Mouse (Mus musculus) embryonic facial prominence, embryonic 11.5 days (tissue): ENCODE measurements around the gene Ttc25. TPM values are rescaled to one million over a fixed set of nuclear protein-coding genes. Genes with fewer than 3 reads are reported as not detected.
"Not testable (repeated sequence)": the region's sequence is repeated elsewhere in the genome, so short reads cannot be mapped to it uniquely, and the experiment has no call there.

Experiments
- ATAC-seq: fragments of 200-750 bp; cut with Nextera tagmentation; replicated peaks from 2 replicates; pipeline ENCODE4 v1.8.0; 2017; ENCODE audit warnings: low read depth; ENCODE audit not compliant: insufficient number of reproducible peaks, low FRiP score, low TSS enrichment
- DNase-seq: peaks from one replicate; pipeline ENCODE4 v3.0.0-alpha.2; 2015; ENCODE audit warnings: low spot score
- H3K27ac ChIP-seq: fragments of 300-500 bp; sonication (generic); replicated peaks from 2 replicates; pipeline ENCODE4 v1.5.1; 2014; ENCODE audit warnings: mild to moderate bottlenecking, low read depth, low read length, control low read depth
- H3K27me3 ChIP-seq: fragments of 300-500 bp; sonication (generic); 2 replicates; pipeline ENCODE4 v1.6.1; 2014; ENCODE audit warnings: mild to moderate bottlenecking, low read length, moderate library complexity, mixed read lengths; ENCODE audit not compliant: control insufficient read depth, insufficient read depth
- H3K36me3 ChIP-seq: fragments of 300-500 bp; sonication (generic); replicated peaks from 2 replicates; pipeline ENCODE4 v1.6.1; 2014; ENCODE audit warnings: low read depth, mild to moderate bottlenecking, low read length, moderate library complexity, mixed read lengths; ENCODE audit not compliant: control insufficient read depth, insufficient read depth
- H3K4me1 ChIP-seq: fragments of 300-500 bp; sonication (generic); 2 replicates; pipeline ENCODE4 v1.6.1; 2014; ENCODE audit warnings: low read length, mixed read lengths; ENCODE audit not compliant: control insufficient read depth, insufficient read depth
- H3K4me2 ChIP-seq: fragments of 300-500 bp; sonication (generic); 2 replicates; pipeline ENCODE4 v1.6.1; 2014; ENCODE audit warnings: low read depth, mild to moderate bottlenecking, control low read depth, low read length, moderate library complexity
- H3K4me3 ChIP-seq: fragments of 300-500 bp; sonication (generic); 2 replicates; pipeline ENCODE4 v1.5.1; 2014; ENCODE audit warnings: low read depth, low read length, control low read depth
- H3K9ac ChIP-seq: fragments of 300-500 bp; sonication (generic); replicated peaks from 2 replicates; pipeline ENCODE4 v1.6.1; 2014; ENCODE audit warnings: mild to moderate bottlenecking, control low read depth, low read length
- H3K9me3 ChIP-seq: fragments of 300-500 bp; sonication (generic); replicated peaks from 2 replicates; pipeline ENCODE4 v1.6.1; 2016; ENCODE audit warnings: mild to moderate bottlenecking, low read length, inconsistent platforms, mixed read lengths; ENCODE audit not compliant: control insufficient read depth
- WGBS: fragments of 180-500 bp; shearing (Covaris S2); extraction: QIAGEN DNeasy Blood & Tissue Kit; methylation state at CpG from one replicate; pipeline ENCODE4 v1.1.7; 2014; 5-methylcytosine and 5-hydroxymethylcytosine counted together
- polyA plus RNA-seq: library from polyadenylated mRNA; unstranded; fragments of >200 nt; fragmentation: Nextera tagmentation; extraction: Ambion mirVana; gene quantifications from 2 replicates; pipeline ENCODE4 v1.2.1, GENCODE M21; 2014

The Ttc25 gene
- polyA plus RNA-seq, 1 experiment from 2014 or later = 1.4 TPM

DNA sequence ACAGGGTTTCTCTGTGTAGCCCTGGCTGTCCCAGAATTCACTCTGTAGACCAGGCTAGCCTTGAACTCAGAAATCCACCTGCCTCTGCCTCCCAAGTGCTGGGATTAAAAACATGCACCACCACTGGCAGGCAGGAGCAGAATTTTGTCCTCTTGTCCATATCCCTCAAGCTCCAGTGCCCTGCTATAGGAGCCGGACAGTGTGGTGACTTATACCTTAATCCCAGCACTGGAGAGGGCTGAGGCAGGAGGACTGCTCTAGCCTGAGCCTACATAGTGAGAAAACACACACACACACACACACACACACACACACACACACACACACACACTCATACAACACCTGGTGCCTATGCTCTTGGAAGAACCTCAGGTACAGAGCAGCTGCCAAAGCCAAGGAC is 37.0 kb downstream of the Ttc25 start:
- not testable (repeated sequence) for H3K4me3 ChIP-seq, H3K27me3 ChIP-seq, H3K27ac ChIP-seq, ATAC-seq, H3K4me1 ChIP-seq, DNase-seq, H3K9ac ChIP-seq, H3K9me3 ChIP-seq, H3K4me2 ChIP-seq
- WGBS = 95% methylated on average over 1 of the region's 1 CpGs
- peaks cover 23% of the 10 kb centered on the region for H3K36me3 ChIP-seq

DNA sequence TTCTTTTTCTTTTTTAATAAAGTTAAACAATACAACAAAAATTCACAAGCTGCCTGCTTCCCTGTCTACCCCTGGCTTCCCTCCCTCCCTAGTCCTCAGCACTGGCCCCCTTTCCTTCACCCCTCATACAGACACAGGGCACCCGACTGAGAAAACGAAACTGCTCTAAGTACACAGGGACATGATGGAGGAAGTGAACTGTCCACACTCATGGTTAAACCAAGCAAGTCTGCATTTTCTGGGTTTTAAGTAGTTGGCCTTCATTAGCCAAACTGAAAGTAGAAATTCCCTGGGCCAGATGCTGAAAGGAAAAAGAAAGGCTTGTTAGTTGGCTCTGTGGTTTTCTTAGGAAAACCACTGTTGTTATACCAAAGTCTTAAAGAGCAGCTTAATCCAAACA is 37.4 kb downstream of the Ttc25 start:
- no peak overlapping the region for H3K27ac ChIP-seq
- no peaks in the 10 kb centered on the region for H3K4me1 ChIP-seq
- DNase-seq = no peak
- H3K36me3 ChIP-seq = peaks cover 27% of the 10 kb centered on the region
- H3K9me3 ChIP-seq = no peaks in the 10 kb centered on the region
- H3K27me3 ChIP-seq = no peaks in the 10 kb centered on the region
- 95% methylated on average over 2 of the region's 2 CpGs for WGBS
- no peak overlapping the region for H3K4me2 ChIP-seq
- ATAC-seq = no peak
- no peak overlapping the region for H3K4me3 ChIP-seq
- no peak overlapping the region for H3K9ac ChIP-seq

DNA sequence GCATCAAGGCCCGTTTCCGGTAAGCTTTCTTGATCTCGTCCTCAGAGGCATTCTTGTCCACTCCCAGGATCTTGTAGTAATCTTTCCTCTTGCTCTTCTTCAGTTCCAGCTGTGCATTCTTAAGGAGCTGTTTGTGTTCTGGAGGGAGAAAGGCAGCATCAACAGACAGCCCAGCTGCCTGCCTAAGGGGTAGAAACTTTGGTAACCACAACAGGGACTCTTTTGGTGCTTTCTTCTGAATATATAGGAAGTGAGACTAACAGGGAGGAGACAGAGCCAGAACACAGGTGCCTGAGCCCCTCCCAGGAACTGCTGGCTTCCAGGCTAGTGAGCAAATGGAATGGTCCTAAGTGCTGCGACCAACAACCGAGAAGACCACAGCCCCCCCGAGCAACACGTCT is 39.2 kb downstream of the Ttc25 start:
- H3K36me3 ChIP-seq = peaks cover 32% of the 10 kb centered on the region
- H3K9ac ChIP-seq = no peak overlapping the region
- H3K4me2 ChIP-seq = no peak overlapping the region
- no peaks in the 10 kb centered on the region for H3K27me3 ChIP-seq
- no peak overlapping the region for H3K4me3 ChIP-seq
- no peaks in the 10 kb centered on the region for H3K4me1 ChIP-seq
- no peaks in the 10 kb centered on the region for H3K9me3 ChIP-seq
- ATAC-seq = no peak
- DNase-seq = no peak
- 88% methylated on average over 7 of the region's 7 CpGs for WGBS
- no peak overlapping the region for H3K27ac ChIP-seq

GRCm38 (mm10) chr11:100585148-100585547 is 39.7 kb downstream of the Ttc25 start:
- no peak overlapping the region for H3K27ac ChIP-seq
- H3K4me1 ChIP-seq = no peaks in the 10 kb centered on the region
- 94% methylated on average over 3 of the region's 3 CpGs for WGBS
- H3K9me3 ChIP-seq = no peaks in the 10 kb centered on the region
- no peak overlapping the region for H3K9ac ChIP-seq
- no peak for ATAC-seq
- H3K4me3 ChIP-seq = no peak overlapping the region
- H3K36me3 ChIP-seq = peaks cover 32% of the 10 kb centered on the region
- no peak for DNase-seq
- H3K4me2 ChIP-seq = no peak overlapping the region
- H3K27me3 ChIP-seq = no peaks in the 10 kb centered on the region

- Histone ChIP-seq H3K9me3 (no peaks in the 10 kb centered on the region), H3K27me3 (no peaks in the 10 kb centered on the region), H3K4me3 (no peak overlapping the region), H3K27ac (no peak overlapping the region), H3K4me2 (no peak overlapping the region), H3K9ac (no peak overlapping the region), H3K36me3 (peaks cover 33% of the 10 kb centered on the region), H3K4me1 (no peaks in the 10 kb centered on the region)
- DNase-seq = no peak
- 92% methylated on average over 2 of the region's 2 CpGs for WGBS
- no peak for ATAC-seq
These were observed 43.1 kb downstream of the Ttc25 start for GRCm38 (mm10) chr11:100588462-100588861.

GRCm38 (mm10) chr11:100592346-100593046 is 47.1 kb downstream of the Ttc25 start:
- Histone ChIP-seq H3K9ac (no peak overlapping the region), H3K27me3 (no peaks in the 10 kb centered on the region), H3K27ac (no peak overlapping the region), H3K4me1 (no peaks in the 10 kb centered on the region), H3K9me3 (no peaks in the 10 kb centered on the region), H3K4me3 (no peak overlapping the region), H3K4me2 (no peak overlapping the region), H3K36me3 (peaks cover 26% of the 10 kb centered on the region)
- WGBS = 85% methylated on average over 11 of the region's 11 CpGs
- DNase-seq (no peak), ATAC-seq (no peak)

GRCm38 (mm10) chr11:100594608-100595007 is 49.2 kb downstream of the Ttc25 start:
- WGBS = 88% methylated on average over 7 of the region's 7 CpGs
- Histone ChIP-seq H3K4me1 (no peaks in the 10 kb centered on the region), H3K4me2 (no peak overlapping the region), H3K9ac (no peak overlapping the region), H3K9me3 (no peaks in the 10 kb centered on the region), H3K27ac (no peak overlapping the region), H3K36me3 (peaks cover 25% of the 10 kb centered on the region), H3K4me3 (no peak overlapping the region), H3K27me3 (no peaks in the 10 kb centered on the region)
- DNase-seq (no peak), ATAC-seq (no peak)

- Histone ChIP-seq H3K9me3 (no peaks in the 10 kb centered on the region), H3K4me1 (no peaks in the 10 kb centered on the region), H3K4me2 (no peak overlapping the region), H3K27ac (no peak overlapping the region), H3K9ac (no peak overlapping the region), H3K27me3 (no peaks in the 10 kb centered on the region), H3K4me3 (no peak overlapping the region), H3K36me3 (peaks cover 25% of the 10 kb centered on the region)
- WGBS = 78% methylated on average over 4 of the region's 4 CpGs
- DNase-seq (no peak), ATAC-seq (no peak)
These were observed 50.1 kb downstream of the Ttc25 start for GRCm38 (mm10) chr11:100595533-100595932.
